8 mouse cellular contexts compared by ENCODE assay signal in genomic region chr9:113931375-113932099, GRCm38 (mm10). TPM values are rescaled to one million over a fixed set of nuclear protein-coding genes. Genes with fewer than 3 reads are reported as not detected.
A peak's percentile ranks its signal among the peaks of the same experiment; 100 is the strongest.
DNase-seq lines count a peak whose midpoint lies in the region; ATAC-seq lines count a peak whose summit lies in the region.

No protein-coding gene starts in this region.

- H3K27ac ChIP-seq in intestine, embryonic 15.5 days, result peak overlapping the region; percentile 89
- H3K27ac ChIP-seq in liver, embryonic 15.5 days (replicated peaks), result peak overlapping the region; percentile 97
- peak overlapping the region; percentile 95 for H3K27ac ChIP-seq in neural tube, embryonic 15.5 days (replicated peaks)

- peak; percentile 28 to 30 for DNase-seq in left cerebral cortex, postnatal 36 days (ENCODE audit: low spot score in 2 of 2)
- DNase-seq in left cerebral cortex, adult 9 months (ENCODE audit: low spot score in 2 of 2), result no peak
- peak; percentile 58 to 63 for DNase-seq in cerebellum, postnatal 25 days
- peak; percentile 22 for DNase-seq in gastrocnemius, postnatal 25 days
- peak; percentile 34 for DNase-seq in thymus, postnatal 0 days (ENCODE audit: low spot score)

- H3K4me3 ChIP-seq in intestine, embryonic 15.5 days (replicated peaks), result peak overlapping the region; percentile 99
- H3K4me3 ChIP-seq in liver, embryonic 15.5 days (replicated peaks), result peak overlapping the region; percentile 98
- H3K4me3 ChIP-seq in neural tube, embryonic 15.5 days (replicated peaks), result peak overlapping the region; percentile 93

- peak overlapping the region; percentile 93 for H3K9ac ChIP-seq in intestine, embryonic 15.5 days
- H3K9ac ChIP-seq in liver, embryonic 15.5 days, result peak overlapping the region; percentile 99
- H3K9ac ChIP-seq in neural tube, embryonic 15.5 days (replicated peaks), result peak overlapping the region; percentile 93

- H3K4me1 ChIP-seq in intestine, embryonic 15.5 days (replicated peaks), result peaks cover 2% of the 10 kb centered on the region; the same call in 1 of the 2 replicates
- peaks cover 47% of the 10 kb centered on the region for H3K4me1 ChIP-seq in liver, embryonic 15.5 days (replicated peaks)
- H3K4me1 ChIP-seq in neural tube, embryonic 15.5 days, result peaks cover 38% of the 10 kb centered on the region

- peak; percentile 46 for ATAC-seq in intestine, embryonic 15.5 days
- peak; percentile 1 for ATAC-seq in liver, embryonic 15.5 days (ENCODE audit: insufficient read depth)
- ATAC-seq in neural tube, embryonic 15.5 days (ENCODE audit: low FRiP score), result peak; percentile 9; the same call in 1 of the 2 replicates

- H3K4me2 ChIP-seq in intestine, embryonic 15.5 days (replicated peaks), result peak overlapping the region; percentile 67
- H3K4me2 ChIP-seq in liver, embryonic 15.5 days, result peak overlapping the region; percentile 81
- H3K4me2 ChIP-seq in neural tube, embryonic 15.5 days, result peak overlapping the region; percentile 89

- intact Hi-C loops in left cerebral cortex, postnatal 36 days (cut with DNase I), result no loop called here

- H3K27me3 ChIP-seq in intestine, embryonic 15.5 days (replicated peaks), result no peaks in the 10 kb centered on the region
- 0 out of 2 replicates have a peak, but pooled peaks cover 10% of the 10 kb centered on the region for H3K27me3 ChIP-seq in liver, embryonic 15.5 days
- H3K27me3 ChIP-seq in neural tube, embryonic 15.5 days (replicated peaks), result no peaks in the 10 kb centered on the region

- H3K9me3 ChIP-seq in intestine, embryonic 15.5 days, result no peaks in the 10 kb centered on the region
- H3K9me3 ChIP-seq in liver, embryonic 15.5 days (replicated peaks), result no peaks in the 10 kb centered on the region
- H3K9me3 ChIP-seq in neural tube, embryonic 15.5 days (replicated peaks), result no peaks in the 10 kb centered on the region

- no peaks in the 10 kb centered on the region for H3K36me3 ChIP-seq in intestine, embryonic 15.5 days
- H3K36me3 ChIP-seq in liver, embryonic 15.5 days (replicated peaks), result no peaks in the 10 kb centered on the region
- no peaks in the 10 kb centered on the region for H3K36me3 ChIP-seq in neural tube, embryonic 15.5 days

- under 1% methylated on average over 75 of the region's 91 CpGs for WGBS in intestine, embryonic 15.5 days
- WGBS in liver, embryonic 15.5 days (ENCODE audit: insufficient replicate concordance), result under 1% methylated on average over 71 of the region's 91 CpGs
- under 1% methylated on average over 54 of the region's 91 CpGs for WGBS in neural tube, embryonic 15.5 days

RNA-seq across cellular contexts. Expression of gene Ubp1, which starts 0.8 kb away (rescaled TPM):
- total RNA-seq in left cerebral cortex, postnatal 36 days (2021), result 10 to 100 TPM; 53.9 to 82.7 TPM
- total RNA-seq in gastrocnemius, postnatal 25 days (2021), result 10 to 100 TPM; 14.6 to 14.8 TPM
- 29.3 and 29.5 TPM in 2 replicates for polyA plus RNA-seq in intestine, embryonic 15.5 days (2015; fragmentation: Nextera tagmentation; extraction: Ambion mirVana)
- 49.8 and 51.8 TPM in 2 replicates for polyA plus RNA-seq in liver, embryonic 15.5 days (2015; fragmentation: Nextera tagmentation; extraction: Ambion mirVana)
- polyA plus RNA-seq in neural tube, embryonic 15.5 days (2015; fragmentation: Nextera tagmentation; extraction: Ambion mirVana), result 28.3 and 29.9 TPM in 2 replicates
- 22.3 and 27.6 TPM in 2 replicates for polyA plus RNA-seq in thymus, postnatal 0 days (2015; fragmentation: Nextera tagmentation; extraction: Ambion mirVana)

Comparison
In these comparisons a context has a peak if more than half of its experiments do, and no peak if none do; other contexts are left out.
1. DNase-seq: peak in left cerebral cortex, postnatal 36 days (2 of 2), cerebellum, postnatal 25 days (2 of 2), gastrocnemius, postnatal 25 days (single experiment) and thymus, postnatal 0 days (single experiment); none in left cerebral cortex, adult 9 months (0 of 2).
2. Peak in every context shown above with its lines, with median percentiles within 50 percentile points of each other: ATAC-seq, H3K27ac ChIP-seq, H3K4me2 ChIP-seq, H3K4me3 ChIP-seq and H3K9ac ChIP-seq.